Mouse (Mus musculus) liver, embryonic 13.5 days (tissue): ENCODE data around the gene B4galt1. TPM values are rescaled to one million over a fixed set of nuclear protein-coding genes. Genes with fewer than 3 reads are reported as not detected.

Experiments
- ATAC-seq: fragments of 200-750 bp; cut with Nextera tagmentation; 2 replicates; pipeline ENCODE4 v1.8.0; 2017; ENCODE audit warnings: low read depth, mild to moderate bottlenecking, moderate number of reproducible peaks, moderate library complexity
- DNase-seq: peaks from one replicate; pipeline ENCODE4 v3.0.0; 2022
- H3K27ac ChIP-seq: fragments of 300-500 bp; sonication (generic); 2 replicates; pipeline ENCODE4 v1.5.1; 2015; ENCODE audit warnings: moderate library complexity, mild to moderate bottlenecking, inconsistent platforms
- H3K27me3 ChIP-seq: fragments of 300-500 bp; sonication (generic); 2 replicates; pipeline ENCODE4 v1.6.1; 2015; ENCODE audit warnings: mild to moderate bottlenecking, inconsistent platforms
- H3K36me3 ChIP-seq: fragments of 300-500 bp; sonication (generic); 2 replicates; pipeline ENCODE4 v1.6.1; 2015; ENCODE audit warnings: mild to moderate bottlenecking, inconsistent platforms
- H3K4me1 ChIP-seq: fragments of 300-500 bp; sonication (generic); replicated peaks from 2 replicates; pipeline ENCODE4 v1.6.1; 2015; ENCODE audit warnings: inconsistent platforms
- H3K4me2 ChIP-seq: fragments of 300-500 bp; sonication (generic); 2 replicates; pipeline ENCODE4 v1.6.1; 2015; ENCODE audit warnings: inconsistent platforms, mild to moderate bottlenecking, moderate library complexity
- H3K4me3 ChIP-seq: fragments of 300-500 bp; sonication (generic); replicated peaks from 2 replicates; pipeline ENCODE4 v1.5.1; 2015; ENCODE audit warnings: mild to moderate bottlenecking, inconsistent platforms
- H3K9ac ChIP-seq: fragments of 300-500 bp; sonication (generic); 2 replicates; pipeline ENCODE4 v1.6.1; 2015; ENCODE audit warnings: mild to moderate bottlenecking, inconsistent platforms
- H3K9me3 ChIP-seq: fragments of 300-500 bp; sonication (generic); replicated peaks from 2 replicates; pipeline ENCODE4 v1.6.1; 2016; ENCODE audit warnings: inconsistent platforms
- WGBS: fragments of 180-500 bp; shearing (Covaris S2); methylation state at CpG from one replicate; pipeline ENCODE4 v1.1.7; 2015; ENCODE audit not compliant: insufficient replicate concordance; 5-methylcytosine and 5-hydroxymethylcytosine counted together
- polyA plus RNA-seq: library from polyadenylated mRNA; unstranded; fragments of >200 nt; fragmentation: Nextera tagmentation; extraction: Ambion mirVana; gene quantifications from 2 replicates; pipeline ENCODE4 v1.2.1, GENCODE M21; 2015

B4galt1 gene
- polyA plus RNA-seq, 1 experiment from 2014 or later: 29.9 TPM

GRCm38 (mm10) chr4:40839251-40839650, 14.6 kb downstream of the B4galt1 start:
- Histone ChIP-seq H3K9me3 (no peaks in the 10 kb centered on the region), H3K9ac (0 out of 2 replicates have a peak overlapping the region, but pooled peaks have one; percentile 20), H3K4me2 (no peak overlapping the region), H3K4me1 (peaks cover 88% of the 10 kb centered on the region), H3K27ac (peak overlapping the region; percentile 25; the same call in 1 of the 2 replicates), H3K36me3 (peaks cover 36% of the 10 kb centered on the region), H3K27me3 (no peaks in the 10 kb centered on the region), H3K4me3 (no peak overlapping the region)
- WGBS: 52% methylated on average over 12 of the region's 12 CpGs
- DNase-seq (no peak), ATAC-seq (no peak)

GRCm38 (mm10) chr4:40837451-40838285, 16.1 kb downstream of the B4galt1 start:
- Histone ChIP-seq H3K27me3 (no peaks in the 10 kb centered on the region), H3K4me3 (no peak overlapping the region), H3K4me1 (peaks cover 80% of the 10 kb centered on the region), H3K4me2 (peak overlapping the region; percentile 1; the same call in 1 of the 2 replicates), H3K27ac (peak overlapping the region; percentile 48), H3K9ac (no peak overlapping the region), H3K9me3 (no peaks in the 10 kb centered on the region), H3K36me3 (peaks cover 38% of the 10 kb centered on the region)
- WGBS: 48% methylated on average over 10 of the region's 10 CpGs
- no peak for DNase-seq
- ATAC-seq: peak; percentile 61

GRCm38 (mm10) chr4:40837008-40837407, 16.8 kb downstream of the B4galt1 start:
- H3K36me3 ChIP-seq: peaks cover 42% of the 10 kb centered on the region
- WGBS: 79% methylated on average over 3 of the region's 3 CpGs
- DNase-seq (no peak), ATAC-seq (peak; percentile 6; the same call in 1 of the 2 replicates)
- H3K27ac ChIP-seq: peak overlapping the region; percentile 48
- H3K9ac ChIP-seq: no peak overlapping the region
- H3K9me3 ChIP-seq: no peaks in the 10 kb centered on the region
- H3K4me2 ChIP-seq: no peak overlapping the region
- H3K4me3 ChIP-seq: no peak overlapping the region
- no peaks in the 10 kb centered on the region for H3K27me3 ChIP-seq
- H3K4me1 ChIP-seq: peaks cover 74% of the 10 kb centered on the region

- H3K4me2 ChIP-seq: no peak overlapping the region
- H3K36me3 ChIP-seq: peaks cover 37% of the 10 kb centered on the region
- no peak overlapping the region for H3K27ac ChIP-seq
- no peak overlapping the region for H3K4me3 ChIP-seq
- H3K9me3 ChIP-seq: no peaks in the 10 kb centered on the region
- 79% methylated on average over 5 of the region's 5 CpGs for WGBS
- no peak for ATAC-seq
- H3K4me1 ChIP-seq: peaks cover 74% of the 10 kb centered on the region
- no peak overlapping the region for H3K9ac ChIP-seq
- no peaks in the 10 kb centered on the region for H3K27me3 ChIP-seq
- DNase-seq: no peak
Observed at GRCm38 (mm10) chr4:40834872-40835271, 18.9 kb downstream of the B4galt1 start.

- ATAC-seq: no peak
- peaks cover 74% of the 10 kb centered on the region for H3K4me1 ChIP-seq
- WGBS: 84% methylated on average over 4 of the region's 4 CpGs
Observed at GRCm38 (mm10) chr4:40834232-40834786, 19.5 kb downstream of the B4galt1 start.

GRCm38 (mm10) chr4:40833381-40834231, 20.2 kb downstream of the B4galt1 start:
- Histone ChIP-seq H3K4me3 (no peak overlapping the region), H3K9me3 (no peaks in the 10 kb centered on the region), H3K4me1 (peaks cover 74% of the 10 kb centered on the region), H3K9ac (no peak overlapping the region), H3K36me3 (peaks cover 35% of the 10 kb centered on the region), H3K27me3 (no peaks in the 10 kb centered on the region), H3K27ac (no peak overlapping the region; the same call in 1 of the 2 replicates), H3K4me2 (no peak overlapping the region)
- 81% methylated on average over 9 of the region's 9 CpGs for WGBS
- DNase-seq (no peak), ATAC-seq (no peak)

More at GRCm38 (mm10) chr4:40834232-40834786, 19.5 kb downstream of the B4galt1 start:
- Histone ChIP-seq H3K27ac (no peak overlapping the region), H3K9ac (no peak overlapping the region), H3K27me3 (no peaks in the 10 kb centered on the region), H3K9me3 (no peaks in the 10 kb centered on the region), H3K36me3 (peaks cover 34% of the 10 kb centered on the region), H3K4me2 (no peak overlapping the region), H3K4me3 (no peak overlapping the region)
- DNase-seq: no peak

GRCm38 (mm10) chr4:40830530-40830929, 23.3 kb downstream of the B4galt1 start:
- H3K36me3 ChIP-seq: peaks cover 58% of the 10 kb centered on the region
- peaks cover 76% of the 10 kb centered on the region for H3K4me1 ChIP-seq
- WGBS: 73% methylated on average over 5 of the region's 5 CpGs
- H3K9ac ChIP-seq: no peak overlapping the region
- H3K27ac ChIP-seq: peak overlapping the region; percentile 18; the same call in 1 of the 2 replicates
- ATAC-seq (no peak), DNase-seq (no peak)
- H3K4me2 ChIP-seq: no peak overlapping the region
- H3K27me3 ChIP-seq: no peaks in the 10 kb centered on the region
- no peak overlapping the region for H3K4me3 ChIP-seq
- H3K9me3 ChIP-seq: no peaks in the 10 kb centered on the region

- Histone ChIP-seq H3K4me1 (peaks cover 77% of the 10 kb centered on the region), H3K27ac (0 out of 2 replicates have a peak overlapping the region, but pooled peaks have one; percentile 57), H3K9me3 (no peaks in the 10 kb centered on the region), H3K4me3 (no peak overlapping the region), H3K27me3 (no peaks in the 10 kb centered on the region), H3K9ac (no peak overlapping the region), H3K4me2 (no peak overlapping the region), H3K36me3 (peaks cover 58% of the 10 kb centered on the region)
- ATAC-seq (0 out of 2 replicates have a peak, but pooled peaks have one; percentile 10), DNase-seq (no peak)
- 79% methylated on average over 13 of the region's 13 CpGs for WGBS
Observed at GRCm38 (mm10) chr4:40829654-40830400, 24.0 kb downstream of the B4galt1 start.

GRCm38 (mm10) chr4:40828910-40829309, 24.9 kb downstream of the B4galt1 start:
- peak; percentile 22 for DNase-seq
- peaks cover 79% of the 10 kb centered on the region for H3K4me1 ChIP-seq
- H3K36me3 ChIP-seq: peaks cover 52% of the 10 kb centered on the region

GRCm38 (mm10) chr4:40827926-40828325, 25.9 kb downstream of the B4galt1 start:
- WGBS: 60% methylated on average over 9 of the region's 9 CpGs
- Histone ChIP-seq H3K27me3 (no peaks in the 10 kb centered on the region), H3K9ac (no peak overlapping the region), H3K4me1 (peaks cover 84% of the 10 kb centered on the region), H3K9me3 (no peaks in the 10 kb centered on the region), H3K4me2 (no peak overlapping the region), H3K4me3 (no peak overlapping the region), H3K27ac (0 out of 2 replicates have a peak overlapping the region, but pooled peaks have one; percentile 21), H3K36me3 (peaks cover 53% of the 10 kb centered on the region)
- ATAC-seq: peak; percentile 46; the same call in 1 of the 2 replicates
- DNase-seq: no peak

More at GRCm38 (mm10) chr4:40828910-40829309, 24.9 kb downstream of the B4galt1 start:
- 25% methylated on average over 7 of the region's 7 CpGs for WGBS
- Histone ChIP-seq H3K9me3 (no peaks in the 10 kb centered on the region), H3K27ac (peak overlapping the region; percentile 57; the same call in 1 of the 2 replicates), H3K27me3 (no peaks in the 10 kb centered on the region), H3K4me2 (no peak overlapping the region), H3K4me3 (no peak overlapping the region), H3K9ac (peak overlapping the region; percentile 5; the same call in 1 of the 2 replicates)
- ATAC-seq: peak; percentile 74
